Mouse (Mus musculus) CH12.LX (cell line): ENCODE measurements at regions not wholly inside any gene's neighbourhood (a gene's known extent, or its start where the extent isn't known, plus 50 kb on each side); places are given as distances from the start of the nearest gene placed in this dataset.

Experiments used
- DNase-seq: peaks from one replicate; pipeline ENCODE4 v3.0.0-alpha.2; 2013; ENCODE audit errors: extremely low read depth
- H3K27ac ChIP-seq: 2 replicates; pipeline ENCODE4 v1.5.1; 2012; ENCODE audit warnings: low read depth, mild to moderate bottlenecking, control low read depth, moderate library complexity; ENCODE audit not compliant: insufficient read depth
- H3K27me3 ChIP-seq: replicated peaks from 2 replicates; pipeline ENCODE3; 2012; ENCODE audit warnings: inconsistent platforms
- H3K36me3 ChIP-seq, 2 experiments: replicated peaks in 1 of 2; 2 replicates each; pipeline versions ENCODE3 to v1.6.1; 2012; ENCODE audit warnings: inconsistent platforms in 1 of 2, low read length in 1 of 2, mild to moderate bottlenecking in 1 of 2, mixed read lengths in 1 of 2, moderate library complexity in 1 of 2; ENCODE audit not compliant: control insufficient read depth in 1 of 2, insufficient read depth in 1 of 2
- H3K4me1 ChIP-seq, 2 experiments: 2 replicates each; pipeline ENCODE4 v1.6.1; 2012; ENCODE audit warnings: inconsistent platforms in 1 of 2, moderate library complexity in 1 of 2; ENCODE audit not compliant: insufficient read depth in 2 of 2, control insufficient read depth in 1 of 2
- H3K4me2 ChIP-seq: 2 replicates; pipeline ENCODE4 v1.6.1; 2012; ENCODE audit warnings: low read depth, mild to moderate bottlenecking, control low read depth; ENCODE audit not compliant: poor library complexity, insufficient read depth, severe bottlenecking
- H3K4me3 ChIP-seq, 3 experiments: fragments of 150-350 bp in 1 of 3; sonication (generic) in 1 of 3; replicated peaks in 1 of 3; 2 replicates each; pipeline versions ENCODE3 to v1.5.1; 2011 to 2012; ENCODE audit warnings: low read depth in 2 of 3, low read length in 2 of 3, mild to moderate bottlenecking in 2 of 3, moderate library complexity in 2 of 3, control low read depth in 1 of 3, improper control_type of control experiment in 1 of 3, inconsistent platforms in 1 of 3, mixed read lengths in 1 of 3; ENCODE audit not compliant: poor library complexity in 1 of 3
- H3K79me2 ChIP-seq: replicated peaks from 2 replicates; pipeline ENCODE4 v1.6.1; 2012; ENCODE audit warnings: mild to moderate bottlenecking, moderate library complexity; ENCODE audit not compliant: control insufficient read depth, poor library complexity, insufficient read depth, severe bottlenecking; ENCODE audit errors: extremely low read depth
- H3K9ac ChIP-seq: 2 replicates; pipeline ENCODE4 v1.6.1; 2012; ENCODE audit warnings: low read depth, mild to moderate bottlenecking, control low read depth, moderate library complexity; ENCODE audit not compliant: insufficient read depth
- H3K9me3 ChIP-seq: replicated peaks from 2 replicates; pipeline ENCODE3; 2012; ENCODE audit warnings: low read length, inconsistent platforms, mixed read lengths
- CHD1 ChIP-seq: IDR thresholded peaks from 2 replicates; pipeline ENCODE4 v1.6.1; 2012; ENCODE audit warnings: low read depth, low read length, improper control_type of control experiment, inconsistent platforms
- CHD2 ChIP-seq: IDR thresholded peaks from 2 replicates; pipeline ENCODE4 v1.6.1; 2011; ENCODE audit warnings: low read length, improper control_type of control experiment
- E2F4 ChIP-seq: IDR thresholded peaks from 2 replicates; pipeline ENCODE4 v1.6.1; 2011; ENCODE audit warnings: low read depth, low read length, improper control_type of control experiment; ENCODE audit not compliant: insufficient replicate concordance
- GABPA ChIP-seq: IDR thresholded peaks from 2 replicates; pipeline ENCODE4 v1.6.1; 2012; ENCODE audit warnings: low read depth, low read length, improper control_type of control experiment, inconsistent platforms; ENCODE audit not compliant: insufficient replicate concordance
- JUN ChIP-seq: IDR thresholded peaks from 2 replicates; pipeline ENCODE4 v1.6.1; 2011; ENCODE audit warnings: low read depth, mild to moderate bottlenecking, low read length, improper control_type of control experiment, moderate library complexity; ENCODE audit not compliant: insufficient read depth
- JUND ChIP-seq: conservative IDR thresholded peaks from 2 replicates; pipeline ENCODE4 v1.6.1; 2011; ENCODE audit warnings: low read depth, low read length, improper control_type of control experiment
- KAT2A ChIP-seq: IDR thresholded peaks from 2 replicates; pipeline ENCODE4 v1.6.1; 2012; ENCODE audit warnings: low read length, improper control_type of control experiment, inconsistent platforms; ENCODE audit not compliant: insufficient replicate concordance
- MAFK ChIP-seq: IDR thresholded peaks from 2 replicates; pipeline ENCODE4 v1.6.1; 2011; ENCODE audit warnings: low read length, improper control_type of control experiment; ENCODE audit not compliant: insufficient replicate concordance
- MAX ChIP-seq: IDR thresholded peaks from 2 replicates; pipeline ENCODE4 v1.6.1; 2011; ENCODE audit warnings: low read length, improper control_type of control experiment
- MAZ ChIP-seq: IDR thresholded peaks from 2 replicates; pipeline ENCODE4 v1.6.1; 2012; ENCODE audit warnings: low read depth, mild to moderate bottlenecking, inconsistent platforms, low read length, improper control_type of control experiment, moderate library complexity
- MEF2A ChIP-seq: IDR thresholded peaks from 2 replicates; pipeline ENCODE4 v1.6.1; 2014; ENCODE audit warnings: low read depth, mild to moderate bottlenecking, inconsistent platforms, low read length, improper control_type of control experiment, borderline replicate concordance
- NELFE ChIP-seq: IDR thresholded peaks from 2 replicates; pipeline ENCODE4 v1.6.1; 2011; ENCODE audit warnings: low read depth, low read length, improper control_type of control experiment
- NRF1 ChIP-seq: IDR thresholded peaks from 2 replicates; pipeline ENCODE4 v1.6.1; 2014; ENCODE audit warnings: low read depth, mild to moderate bottlenecking, inconsistent platforms, low read length, improper control_type of control experiment, moderate library complexity
- PAX5 ChIP-seq: IDR thresholded peaks from 2 replicates; pipeline ENCODE4 v1.6.1; 2012; ENCODE audit warnings: low read length, inconsistent platforms, mixed read lengths
- RAD21 ChIP-seq: IDR thresholded peaks from 2 replicates; pipeline ENCODE4 v1.6.1; 2011; ENCODE audit warnings: low read depth, mild to moderate bottlenecking, low read length, improper control_type of control experiment, moderate library complexity
- SMC3 ChIP-seq: IDR thresholded peaks from 2 replicates; pipeline ENCODE4 v1.6.1; 2011; ENCODE audit warnings: low read depth, low read length, improper control_type of control experiment
- TCF12 ChIP-seq: IDR thresholded peaks from 2 replicates; pipeline ENCODE4 v1.6.1; 2014; ENCODE audit warnings: low read depth, mild to moderate bottlenecking, inconsistent platforms, low read length, improper control_type of control experiment
- USF1 ChIP-seq: IDR thresholded peaks from 2 replicates; pipeline ENCODE4 v1.6.1; 2014; ENCODE audit warnings: low read depth, mild to moderate bottlenecking, inconsistent platforms, low read length, improper control_type of control experiment
- USF2 ChIP-seq: conservative IDR thresholded peaks from 2 replicates; pipeline ENCODE4 v1.6.1; 2011; ENCODE audit warnings: low read depth, low read length, improper control_type of control experiment
- ZKSCAN1 ChIP-seq: IDR thresholded peaks from 2 replicates; pipeline ENCODE4 v1.6.1; 2012; ENCODE audit warnings: low read depth, inconsistent platforms, low read length, improper control_type of control experiment, borderline replicate concordance
- ZNF384 ChIP-seq: IDR thresholded peaks from 2 replicates; pipeline ENCODE4 v1.6.1; 2012; ENCODE audit warnings: low read depth, low read length, improper control_type of control experiment, inconsistent platforms
- dilution Hi-C: fragments of 300-500 bp; cut with MboI; formaldehyde crosslinking; loops from 2 replicates; pipeline ENCODE4 v1.14.3; 2020; ENCODE audit warnings: low sequenced_read_pairs; ENCODE audit not compliant: extremely low pct_unique_long_range_greater_than_20kb, extremely low pct_ligation_motif_present
- in situ Hi-C: fragments of 300-500 bp; cut with MboI; formaldehyde crosslinking; loops from 3 replicates; pipeline ENCODE4 v1.14.3; 2019; ENCODE audit warnings: low sequenced_read_pairs, low pct_ligation_motif_present, low pct_unique_long_range_greater_than_20kb, mixed read lengths

DNA sequence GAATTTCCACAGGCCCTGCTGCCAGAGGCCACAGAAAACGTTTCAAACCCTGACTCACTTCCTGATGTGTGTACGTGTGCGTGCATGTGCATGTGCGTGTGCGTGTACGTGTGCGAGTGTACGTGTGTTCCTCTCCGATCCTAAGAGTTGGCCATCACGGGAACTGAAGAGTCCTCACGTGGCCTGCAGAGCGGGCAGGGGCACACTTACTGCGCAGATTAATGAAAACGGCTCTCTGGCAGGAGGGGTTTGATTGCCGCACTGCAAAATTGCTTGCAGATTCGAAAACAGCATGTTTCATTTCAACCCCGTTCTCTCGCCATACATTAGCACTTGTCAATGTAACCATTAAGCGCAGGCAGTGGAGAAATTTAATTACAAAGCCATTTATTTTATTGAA is 135.0 kb upstream of the Six2 start:
- dilution Hi-C loops, result no loop called here
- no peak for TF ChIP-seq ZKSCAN1
- no peak for TF ChIP-seq NELFE
- no peak for TF ChIP-seq JUND
- no peak for TF ChIP-seq USF2
- TF ChIP-seq KAT2A, result no peak
- no peak for TF ChIP-seq NRF1
- TF ChIP-seq JUN, result no peak
- no peak for TF ChIP-seq E2F4
- no peak for TF ChIP-seq ZNF384
- no peak for TF ChIP-seq CHD1
- in situ Hi-C loops, result no loop called here

DNA sequence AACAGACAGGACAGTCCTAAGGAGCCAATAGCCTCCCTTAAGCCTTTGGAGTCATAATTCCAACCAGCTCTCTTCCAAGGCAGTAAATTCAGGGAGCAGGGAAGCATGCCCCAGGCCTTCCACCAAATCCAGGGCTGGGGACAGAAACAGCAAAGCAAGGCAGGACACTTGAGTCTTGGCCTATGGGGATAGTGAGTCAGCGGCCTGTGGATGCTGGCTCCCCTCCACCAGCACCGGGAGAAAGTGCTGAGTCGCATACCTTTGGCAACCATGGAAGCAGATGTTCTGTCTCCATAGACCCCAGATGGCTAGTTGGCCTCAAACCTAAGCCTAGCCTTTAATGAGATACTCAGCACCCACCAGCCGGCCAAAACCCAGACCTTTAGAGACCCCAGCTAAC is 133.8 kb upstream of the Six2 start:
- Histone ChIP-seq H3K79me2 (no peaks in the 10 kb centered on the region), H3K27me3 (no peaks in the 10 kb centered on the region), H3K9ac (no peak overlapping the region), H3K4me3 (no peak overlapping the region), H3K9me3 (peaks cover 7% of the 10 kb centered on the region), H3K36me3 (no peaks in the 10 kb centered on the region), H3K4me2 (no peak overlapping the region), H3K27ac (no peak overlapping the region), H3K4me1 (peaks cover 0 to 4% of the 10 kb centered on the region in 2 experiments; a peak in 2 of 4 replicates)
- DNase-seq, result no peak
- dilution Hi-C loops, result no loop called here
- in situ Hi-C loops, result no loop called here
- TF ChIP-seq PAX5 (no peak), USF1 (no peak), MAX (no peak), ZNF384 (no peak), MEF2A (no peak), NRF1 (no peak), MAFK (no peak), RAD21 (no peak), GABPA (no peak), CHD2 (no peak), E2F4 (no peak), JUN (no peak), TCF12 (no peak), SMC3 (no peak), KAT2A (no peak), MAZ (no peak)

More for the DNA sequence above, 135.0 kb upstream of the Six2 start:
- Histone ChIP-seq H3K4me2 (no peak overlapping the region), H3K4me3 (no peak overlapping the region), H3K9me3 (peaks cover 7% of the 10 kb centered on the region), H3K4me1 (peaks cover 0 to 4% of the 10 kb centered on the region in 2 experiments; a peak in 2 of 4 replicates), H3K79me2 (no peaks in the 10 kb centered on the region), H3K27me3 (no peaks in the 10 kb centered on the region), H3K27ac (no peak overlapping the region), H3K36me3 (no peaks in the 10 kb centered on the region), H3K9ac (no peak overlapping the region)
- DNase-seq, result no peak
